In the genomic region with DNA sequence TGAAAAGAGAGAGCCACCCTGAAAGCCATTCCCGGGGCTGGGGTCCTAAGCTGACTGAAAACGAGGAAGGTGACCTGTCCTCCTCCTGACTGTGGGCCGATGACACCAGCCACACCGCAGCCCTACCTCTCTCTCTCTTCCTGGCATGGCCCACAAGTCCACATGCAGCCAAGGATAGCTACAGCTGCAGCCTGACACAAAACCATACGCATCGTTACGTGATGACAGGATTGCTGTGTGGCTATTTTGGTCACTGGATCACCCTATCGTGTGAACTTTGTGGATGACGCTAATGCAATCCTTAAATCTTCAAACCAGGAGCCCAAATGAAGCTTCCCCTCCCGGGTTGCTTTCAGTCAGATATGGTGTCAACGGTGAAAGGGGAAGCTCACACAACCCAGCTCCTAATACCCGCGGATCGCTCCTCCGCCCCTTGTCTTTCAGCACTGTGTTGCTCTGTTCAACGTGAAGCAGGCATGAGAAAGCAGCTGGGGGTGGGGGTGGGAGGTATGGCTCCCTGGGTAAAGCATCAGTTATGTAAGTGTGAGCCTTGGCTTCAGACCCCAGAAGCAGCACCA, we compare ENCODE assay signal across 16 mouse cellular contexts. TPM values are rescaled to one million over a fixed set of nuclear protein-coding genes. Genes with fewer than 3 reads are reported as not detected.
DNase-seq lines count a peak whose midpoint lies in the region; ATAC-seq lines count a peak whose summit lies in the region.
"Had no signal": no experiment of that assay in that cellular context is flagged by ENCODE, and none has a peak within 500 bp of the region (broad histone marks: within the 10 kb centered on the region; RNA-seq: fewer than 3 reads in every experiment).

No protein-coding gene starts in this region.

- peaks cover 35% of the 10 kb centered on the region for H3K4me1 ChIP-seq in heart, embryonic 13.5 days
- H3K4me1 ChIP-seq in megakaryocyte, embryonic 14.5 days: peaks cover 20% of the 10 kb centered on the region
- peaks cover 18% of the 10 kb centered on the region for H3K4me1 ChIP-seq in embryonic facial prominence, embryonic 10.5 days
- H3K4me1 ChIP-seq: kidney, embryonic 15.5 days; lung, embryonic 15.5 days had no signal

- H3K4me2 ChIP-seq in heart, embryonic 13.5 days: peak overlapping the region; percentile 37
- H3K4me2 ChIP-seq: forebrain, embryonic 12.5 days; hindbrain, embryonic 14.5 days; kidney, embryonic 15.5 days; lung, embryonic 15.5 days had no signal

- no peaks in the 10 kb centered on the region for H3K36me3 ChIP-seq in heart, embryonic 13.5 days
- no peaks in the 10 kb centered on the region for H3K36me3 ChIP-seq in megakaryocyte, embryonic 14.5 days (replicated peaks; ENCODE audit: low read length)
- H3K36me3 ChIP-seq in embryonic facial prominence, embryonic 10.5 days (replicated peaks): no peaks in the 10 kb centered on the region
- H3K36me3 ChIP-seq: forebrain, embryonic 12.5 days; kidney, embryonic 15.5 days; lung, embryonic 15.5 days had no signal

- no peak for DNase-seq in frontal cortex, adult 2 months (ENCODE audit: extremely low spot score in 1 of 2, low spot score in 1 of 2)
- no peak for DNase-seq in embryonic facial prominence, embryonic 10.5 days (ENCODE audit: low spot score)
- DNase-seq in thymus, postnatal 0 days (ENCODE audit: low spot score): no peak
- DNase-seq: cerebellum, adult 2 months; embryo, embryonic 11 days; gastrocnemius, postnatal 36 days; left cerebral cortex, postnatal 4 days had no signal

- peak overlapping the region; percentile 82 for H3K27ac ChIP-seq in heart, embryonic 13.5 days (replicated peaks)
- no peak overlapping the region for H3K27ac ChIP-seq in embryonic facial prominence, embryonic 10.5 days (replicated peaks)
- H3K27ac ChIP-seq: forebrain, embryonic 12.5 days; hindbrain, embryonic 14.5 days; kidney, embryonic 15.5 days; lung, embryonic 15.5 days had no signal

- no peak overlapping the region; the same call in 1 of the 2 replicates for H3K9ac ChIP-seq in heart, embryonic 13.5 days
- H3K9ac ChIP-seq: forebrain, embryonic 12.5 days; hindbrain, embryonic 14.5 days; kidney, embryonic 15.5 days; lung, embryonic 15.5 days had no signal

- no peak overlapping the region for H3K4me3 ChIP-seq in heart, embryonic 13.5 days
- peak overlapping the region; percentile 12 for H3K4me3 ChIP-seq in megakaryocyte, embryonic 14.5 days (replicated peaks)
- no peak overlapping the region for H3K4me3 ChIP-seq in embryonic facial prominence, embryonic 10.5 days
- H3K4me3 ChIP-seq: forebrain, embryonic 12.5 days; kidney, embryonic 15.5 days; lung, embryonic 15.5 days had no signal

- H3K27me3 ChIP-seq in heart, embryonic 13.5 days (replicated peaks): no peaks in the 10 kb centered on the region
- no peaks in the 10 kb centered on the region for H3K27me3 ChIP-seq in megakaryocyte, embryonic 14.5 days (replicated peaks)
- H3K27me3 ChIP-seq in embryonic facial prominence, embryonic 10.5 days (replicated peaks; ENCODE audit: low read depth, poor library complexity, severe bottlenecking): no peaks in the 10 kb centered on the region
- H3K27me3 ChIP-seq: forebrain, embryonic 12.5 days; kidney, embryonic 15.5 days; lung, embryonic 15.5 days had no signal

- ATAC-seq in frontal cortex, adult (ENCODE audit: low TSS enrichment): peak; percentile 45
- ATAC-seq in common myeloid progenitor, adult 5-6 weeks (replicated peaks; ENCODE audit: low read depth, poor library complexity, severe bottlenecking): peak; percentile 67
- ATAC-seq in heart, embryonic 13.5 days (ENCODE audit: extremely low read depth, insufficient number of reproducible peaks, low FRiP score, low TSS enrichment): peak; percentile 49; the same call in 1 of the 2 replicates
- no peak for ATAC-seq in erythroid progenitor cell, adult 5-6 weeks (replicated peaks; ENCODE audit: low FRiP score, poor library complexity, severe bottlenecking)

- WGBS in heart, embryonic 13.5 days: 32% methylated on average over 16 of the region's 16 CpGs
- 91% methylated on average over 16 of the region's 16 CpGs for WGBS in embryonic facial prominence, embryonic 10.5 days

- no peaks in the 10 kb centered on the region; the same call in 1 of the 2 replicates for H3K9me3 ChIP-seq in heart, embryonic 13.5 days
- H3K9me3 ChIP-seq in megakaryocyte, embryonic 14.5 days: peaks cover 33% of the 10 kb centered on the region
- H3K9me3 ChIP-seq in embryonic facial prominence, embryonic 10.5 days: no peaks in the 10 kb centered on the region
- H3K9me3 ChIP-seq: forebrain, embryonic 12.5 days; kidney, embryonic 15.5 days; lung, embryonic 15.5 days had no signal

RNA-seq across cellular contexts. Expression of a gene that starts 35.1 kb away (rescaled TPM):
- 63.8 and 73.1 TPM in 2 replicates for polyA plus RNA-seq in frontal cortex, adult 2 months (2012; rRNA removed)
- 219 and 238 TPM in 2 replicates for total RNA-seq in common myeloid progenitor, adult 5-6 weeks (2017)
- 73.2 and 74.7 TPM in 2 replicates for polyA plus RNA-seq in heart, embryonic 13.5 days (2015; fragmentation: Nextera tagmentation; extraction: Ambion mirVana)
- 1.6 and 2.1 TPM in 2 replicates for polyA plus RNA-seq in megakaryocyte, embryonic 14.5 days (2012; ENCODE audit: insufficient read depth, low replicate concordance)
- total RNA-seq in erythroid progenitor cell, adult 5-6 weeks (2015; ENCODE audit: low replicate concordance): 38.1 and 38.2 TPM in 2 replicates
- total RNA-seq in erythroid progenitor cell, adult 5-6 weeks (2017; ENCODE audit: low replicate concordance): 43.8 and 46.9 TPM in 2 replicates
- 129 and 138 TPM in 2 replicates for polyA plus RNA-seq in embryonic facial prominence, embryonic 10.5 days (2016; fragmentation: Nextera tagmentation; extraction: Ambion mirVana)
- polyA plus RNA-seq in thymus, postnatal 0 days (2015; fragmentation: Nextera tagmentation; extraction: Ambion mirVana): 51.1 and 52.8 TPM in 2 replicates

Comparison
In these comparisons a context has a peak if more than half of its experiments do, and no peak if none do; other contexts are left out.
1. RNA of a gene that starts 35.1 kb away (polyA plus RNA-seq): 129 to 138 TPM in embryonic facial prominence, embryonic 10.5 days, 73.2 to 74.7 TPM in heart, embryonic 13.5 days, 63.8 to 73.1 TPM in frontal cortex, adult 2 months and 51.1 to 52.8 TPM in thymus, postnatal 0 days; 1.6 to 2.1 TPM in megakaryocyte, embryonic 14.5 days; every median in the first group is over 10 times any median in the second.